Mouse (Mus musculus) heart, embryonic 14.5 days (tissue): ENCODE data around the gene Gdf15. TPM values are rescaled to one million over a fixed set of nuclear protein-coding genes. Genes with fewer than 3 reads are reported as not detected.

Source experiments
- ATAC-seq: fragments of 200-750 bp; cut with Nextera tagmentation; 2 replicates; pipeline ENCODE4 v1.8.0; 2017; ENCODE audit warnings: low read depth, moderate TSS enrichment; ENCODE audit not compliant: insufficient number of reproducible peaks, insufficient read depth, low FRiP score
- H3K27ac ChIP-seq, 2 experiments: fragments of 200-500 bp in 1 of 2; fragments of 300-500 bp in 1 of 2; sonication (generic) in 1 of 2; replicated peaks in 1 of 2; 2 replicates each; pipeline ENCODE4 v1.5.1; 2012 to 2014; ENCODE audit warnings: low read depth in 2 of 2, low read length in 2 of 2, control low read depth in 1 of 2, mild to moderate bottlenecking in 1 of 2, mixed read lengths in 1 of 2; ENCODE audit not compliant: control insufficient read depth in 1 of 2, insufficient read depth in 1 of 2
- H3K27me3 ChIP-seq: fragments of 300-500 bp; sonication (generic); 2 replicates; pipeline ENCODE4 v1.6.1; 2014; ENCODE audit warnings: mild to moderate bottlenecking, low read length, control low read depth; ENCODE audit not compliant: control insufficient read depth, insufficient read depth
- H3K36me3 ChIP-seq: fragments of 300-500 bp; sonication (generic); 2 replicates; pipeline ENCODE4 v1.6.1; 2014; ENCODE audit warnings: mild to moderate bottlenecking, control low read depth, low read length, mixed read lengths; ENCODE audit not compliant: control insufficient read depth, insufficient read depth
- H3K4me1 ChIP-seq, 2 experiments: fragments of 200-500 bp in 1 of 2; fragments of 300-500 bp in 1 of 2; sonication (generic) in 1 of 2; 2 replicates each; pipeline ENCODE4 v1.6.1; 2012 to 2014; ENCODE audit warnings: low read length in 2 of 2, control low read depth in 1 of 2, mixed read lengths in 1 of 2; ENCODE audit not compliant: control insufficient read depth in 2 of 2, insufficient read depth in 2 of 2
- H3K4me2 ChIP-seq: fragments of 300-500 bp; sonication (generic); 2 replicates; pipeline ENCODE4 v1.6.1; 2014; ENCODE audit warnings: mild to moderate bottlenecking, low read length
- H3K4me3 ChIP-seq, 2 experiments: fragments of 200-500 bp in 1 of 2; fragments of 300-500 bp in 1 of 2; sonication (generic) in 1 of 2; 2 replicates each; pipeline ENCODE4 v1.5.1; 2012 to 2014; ENCODE audit warnings: low read length in 2 of 2, mild to moderate bottlenecking in 2 of 2, control low read depth in 1 of 2, low read depth in 1 of 2, moderate library complexity in 1 of 2; ENCODE audit not compliant: control insufficient read depth in 1 of 2, insufficient read depth in 1 of 2
- H3K9ac ChIP-seq: fragments of 300-500 bp; sonication (generic); 2 replicates; pipeline ENCODE4 v1.6.1; 2014; ENCODE audit warnings: mild to moderate bottlenecking, low read length
- H3K9me3 ChIP-seq: fragments of 300-500 bp; sonication (generic); 2 replicates; pipeline ENCODE4 v1.6.1; 2016; ENCODE audit warnings: low read length, control low read depth; ENCODE audit not compliant: control insufficient read depth
- WGBS: fragments of 180-500 bp; shearing (Covaris S2); extraction: QIAGEN DNeasy Blood & Tissue Kit; methylation state at CpG from one replicate; pipeline ENCODE4 v1.1.7; 2014; 5-methylcytosine and 5-hydroxymethylcytosine counted together
- polyA plus RNA-seq: library from polyadenylated mRNA; unstranded; fragments of >200 nt; fragmentation: Nextera tagmentation; extraction: Ambion mirVana; gene quantifications from 2 replicates; pipeline ENCODE4 v1.2.1, GENCODE M21; 2014

Gene Gdf15
- polyA plus RNA-seq, 1 experiment from 2014 or later: 1.1 TPM

- peak overlapping the region in 1 of 2 experiments; percentile 96; a peak in 1 of 4 replicates for H3K27ac ChIP-seq
- H3K27me3 ChIP-seq: no peaks in the 10 kb centered on the region
- H3K9ac ChIP-seq: no peak overlapping the region
Measured at GRCm38 (mm10) chr8:70674716-70675115, 42.5 kb upstream of the Gdf15 start.

GRCm38 (mm10) chr8:70674109-70674508, 41.9 kb upstream of the Gdf15 start:
- Histone ChIP-seq H3K36me3 (peaks cover 22% of the 10 kb centered on the region), H3K9ac (peak overlapping the region; percentile 78), H3K4me3 (peak overlapping the region; percentile 73 to 79; a peak in 3 of 4 replicates), H3K27me3 (no peaks in the 10 kb centered on the region), H3K9me3 (no peaks in the 10 kb centered on the region), H3K27ac (peak overlapping the region; percentile 96 to 97), H3K4me1 (peaks cover 9 to 18% of the 10 kb centered on the region in 2 experiments), H3K4me2 (peak overlapping the region; percentile 76)
- 86% methylated on average over 3 of the region's 3 CpGs for WGBS
- ATAC-seq: no peak

More at GRCm38 (mm10) chr8:70674716-70675115, 42.5 kb upstream of the Gdf15 start:
- H3K4me1 ChIP-seq: peaks cover 9 to 21% of the 10 kb centered on the region in 2 experiments
- 86% methylated on average over 4 of the region's 4 CpGs for WGBS
- H3K4me2 ChIP-seq: no peak overlapping the region
- H3K4me3 ChIP-seq: no peak overlapping the region
- peaks cover 28% of the 10 kb centered on the region for H3K36me3 ChIP-seq
- no peaks in the 10 kb centered on the region for H3K9me3 ChIP-seq
- ATAC-seq: no peak

GRCm38 (mm10) chr8:70673079-70673856, 41.0 kb upstream of the Gdf15 start, which contains the start of gene Lsm4:
Lsm4 (plus strand) TSS chr8:70673248.
- H3K4me3 ChIP-seq: peak within 1 kb of the TSS; percentile 73 to 79
- peak within 1 kb of the TSS; percentile 96 to 97 for H3K27ac ChIP-seq
- no peaks in the 10 kb centered on the region for H3K9me3 ChIP-seq
- under 1% methylated on average over 60 of the region's 60 CpGs for whole genome bisulfite sequencing
- peak within 1 kb of the TSS; percentile 76 for H3K4me2 ChIP-seq
- H3K9ac ChIP-seq: peak within 1 kb of the TSS; percentile 78
- H3K36me3 ChIP-seq: peaks cover 14% of the 10 kb centered on the region
- H3K27me3 ChIP-seq: no peaks in the 10 kb centered on the region
- peaks cover 9 to 18% of the 10 kb centered on the region in 2 experiments for H3K4me1 ChIP-seq
- peak; percentile 95 for ATAC-seq

- H3K9ac ChIP-seq: peak overlapping the region; percentile 66
- H3K4me2 ChIP-seq: peak overlapping the region; percentile 57
- H3K4me3 ChIP-seq: peak overlapping the region; percentile 27 to 73
- H3K36me3 ChIP-seq: 0 out of 2 replicates have a peak, but pooled peaks cover 7% of the 10 kb centered on the region
- WGBS: 36% methylated on average over 19 of the region's 19 CpGs
- no peaks in the 10 kb centered on the region for H3K27me3 ChIP-seq
- H3K9me3 ChIP-seq: no peaks in the 10 kb centered on the region
- peak overlapping the region; percentile 10 to 49; a peak in 3 of 4 replicates for H3K27ac ChIP-seq
- peak; percentile 2; the same call in 1 of the 2 replicates for ATAC-seq
- H3K4me1 ChIP-seq: peaks cover 9 to 18% of the 10 kb centered on the region in 2 experiments
Measured at GRCm38 (mm10) chr8:70672325-70673078, 40.2 kb upstream of the Gdf15 start.

- Histone ChIP-seq H3K4me1 (peaks cover 9 to 18% of the 10 kb centered on the region in 2 experiments), H3K9ac (no peak overlapping the region; the same call in 1 of the 2 replicates), H3K4me3 (no peak overlapping the region), H3K27ac (peak overlapping the region in 1 of 2 experiments; percentile 27; a peak in 1 of 4 replicates), H3K9me3 (no peaks in the 10 kb centered on the region), H3K36me3 (0 out of 2 replicates have a peak, but pooled peaks cover 7% of the 10 kb centered on the region), H3K27me3 (no peaks in the 10 kb centered on the region), H3K4me2 (no peak overlapping the region)
- no peak for ATAC-seq
- WGBS: 58% methylated on average over 10 of the region's 10 CpGs
Measured at GRCm38 (mm10) chr8:70671615-70672324, 39.5 kb upstream of the Gdf15 start.

GRCm38 (mm10) chr8:70667071-70667470, 34.8 kb upstream of the Gdf15 start:
- no peaks in the 10 kb centered on the region for H3K4me1 ChIP-seq
- H3K27ac ChIP-seq: no peak overlapping the region
- no peak for ATAC-seq
- H3K27me3 ChIP-seq: no peaks in the 10 kb centered on the region
- H3K4me2 ChIP-seq: no peak overlapping the region
- no peaks in the 10 kb centered on the region for H3K9me3 ChIP-seq
- no peak overlapping the region for H3K9ac ChIP-seq
- H3K4me3 ChIP-seq: no peak overlapping the region
- 58% methylated on average over 5 of the region's 5 CpGs for WGBS
- H3K36me3 ChIP-seq: no peaks in the 10 kb centered on the region

GRCm38 (mm10) chr8:70665599-70665998, 33.3 kb upstream of the Gdf15 start:
- H3K4me1 ChIP-seq: peaks cover 0 to under 1% of the 10 kb centered on the region in 2 experiments; a peak in 3 of 4 replicates
- no peak for ATAC-seq
- H3K27ac ChIP-seq: no peak overlapping the region
- no peak overlapping the region for H3K9ac ChIP-seq
- H3K4me3 ChIP-seq: no peak overlapping the region
- 81% methylated on average over 2 of the region's 2 CpGs for WGBS
- no peak overlapping the region for H3K4me2 ChIP-seq
- H3K36me3 ChIP-seq: no peaks in the 10 kb centered on the region
- no peaks in the 10 kb centered on the region for H3K9me3 ChIP-seq
- no peaks in the 10 kb centered on the region for H3K27me3 ChIP-seq
